Mouse (Mus musculus): ENCODE measurements around the gene Clcn6. TPM values are rescaled to one million over a fixed set of nuclear protein-coding genes. Genes with fewer than 3 reads are reported as not detected.

Clcn6 gene
- polyA plus RNA-seq, 1 experiment from 2014 or later = 5.4 TPM

GRCm38 (mm10) chr4:148035440-148035839 is 3.2 kb downstream of the Clcn6 start:
- H3K4me2 ChIP-seq (ENCODE audit: low read length) = no peak overlapping the region
- no peak overlapping the region for H3K4me3 ChIP-seq (ENCODE audit: control insufficient read depth in 1 of 2, insufficient read depth in 1 of 2, low read depth in 1 of 2, low read length in 2 of 2)
- H3K9me3 ChIP-seq (ENCODE audit: control insufficient read depth, low read length) = no peaks in the 10 kb centered on the region
- WGBS = 88% methylated on average over 3 of the region's 3 CpGs
- no peak overlapping the region for H3K9ac ChIP-seq (ENCODE audit: low read length)
- H3K27me3 ChIP-seq (ENCODE audit: control insufficient read depth, insufficient read depth, low read length) = no peaks in the 10 kb centered on the region
- peaks cover 10 to 21% of the 10 kb centered on the region in 2 experiments for H3K4me1 ChIP-seq (ENCODE audit: control insufficient read depth in 2 of 2, insufficient read depth in 2 of 2, low read length in 2 of 2)
- no peak overlapping the region for H3K27ac ChIP-seq (replicated peaks in 1 of 2; ENCODE audit: control insufficient read depth in 1 of 2, insufficient read depth in 1 of 2, low read depth in 2 of 2, low read length in 2 of 2)
- peaks cover 35% of the 10 kb centered on the region for H3K36me3 ChIP-seq (ENCODE audit: control insufficient read depth, insufficient read depth, low read length)
- ATAC-seq (ENCODE audit: insufficient number of reproducible peaks, insufficient read depth, low FRiP score, low read depth) = no peak

- WGBS = 81% methylated on average over 7 of the region's 7 CpGs
- Histone ChIP-seq H3K27me3 (ENCODE audit: control insufficient read depth, insufficient read depth, low read length) (no peaks in the 10 kb centered on the region), H3K27ac (replicated peaks in 1 of 2; ENCODE audit: control insufficient read depth in 1 of 2, insufficient read depth in 1 of 2, low read depth in 2 of 2, low read length in 2 of 2) (no peak overlapping the region), H3K9me3 (ENCODE audit: control insufficient read depth, low read length) (no peaks in the 10 kb centered on the region), H3K4me3 (ENCODE audit: control insufficient read depth in 1 of 2, insufficient read depth in 1 of 2, low read depth in 1 of 2, low read length in 2 of 2) (no peak overlapping the region), H3K4me1 (ENCODE audit: control insufficient read depth in 2 of 2, insufficient read depth in 2 of 2, low read length in 2 of 2) (peaks cover 0 to 8% of the 10 kb centered on the region in 2 experiments; a peak in 3 of 4 replicates), H3K36me3 (ENCODE audit: control insufficient read depth, insufficient read depth, low read length) (peaks cover 46% of the 10 kb centered on the region), H3K9ac (ENCODE audit: low read length) (no peak overlapping the region), H3K4me2 (ENCODE audit: low read length) (no peak overlapping the region)
- ATAC-seq (ENCODE audit: insufficient number of reproducible peaks, insufficient read depth, low FRiP score, low read depth) = no peak
Measured at GRCm38 (mm10) chr4:148033858-148034410, 4.7 kb downstream of the Clcn6 start.

DNA sequence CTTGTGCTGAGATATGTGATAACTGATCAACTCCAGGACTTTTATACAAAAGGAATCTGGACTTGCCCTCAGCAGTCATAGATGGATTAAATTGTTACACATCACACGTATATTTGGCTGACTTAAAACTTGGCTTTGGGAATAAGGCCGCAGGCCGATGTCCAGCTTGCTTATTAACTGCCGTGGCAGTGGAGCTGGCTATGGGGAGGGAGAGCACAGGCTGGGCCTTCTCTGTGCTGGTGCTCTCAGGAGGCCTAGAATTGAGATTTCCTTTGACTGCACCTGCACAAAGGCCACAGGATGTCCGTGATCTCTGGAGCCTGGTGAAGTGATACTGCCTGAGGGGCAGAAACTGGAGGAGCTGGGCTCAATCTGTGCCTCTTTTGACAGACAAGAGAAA is 8.1 kb downstream of the Clcn6 start:
- H3K9me3 ChIP-seq (ENCODE audit: control insufficient read depth, low read length) = no peaks in the 10 kb centered on the region
- no peak overlapping the region for H3K27ac ChIP-seq (replicated peaks in 1 of 2; ENCODE audit: control insufficient read depth in 1 of 2, insufficient read depth in 1 of 2, low read depth in 2 of 2, low read length in 2 of 2)
- H3K4me3 ChIP-seq (ENCODE audit: control insufficient read depth in 1 of 2, insufficient read depth in 1 of 2, low read depth in 1 of 2, low read length in 2 of 2) = no peak overlapping the region
- no peak overlapping the region for H3K9ac ChIP-seq (ENCODE audit: low read length)
- no peak overlapping the region for H3K4me2 ChIP-seq (ENCODE audit: low read length)
- H3K27me3 ChIP-seq (ENCODE audit: control insufficient read depth, insufficient read depth, low read length) = no peaks in the 10 kb centered on the region
- H3K4me1 ChIP-seq (ENCODE audit: control insufficient read depth in 2 of 2, insufficient read depth in 2 of 2, low read length in 2 of 2) = no peaks in the 10 kb centered on the region
- WGBS = 83% methylated on average over 5 of the region's 5 CpGs
- ATAC-seq (ENCODE audit: insufficient number of reproducible peaks, insufficient read depth, low FRiP score, low read depth) = no peak
- H3K36me3 ChIP-seq (ENCODE audit: control insufficient read depth, insufficient read depth, low read length) = peaks cover 67% of the 10 kb centered on the region

DNA sequence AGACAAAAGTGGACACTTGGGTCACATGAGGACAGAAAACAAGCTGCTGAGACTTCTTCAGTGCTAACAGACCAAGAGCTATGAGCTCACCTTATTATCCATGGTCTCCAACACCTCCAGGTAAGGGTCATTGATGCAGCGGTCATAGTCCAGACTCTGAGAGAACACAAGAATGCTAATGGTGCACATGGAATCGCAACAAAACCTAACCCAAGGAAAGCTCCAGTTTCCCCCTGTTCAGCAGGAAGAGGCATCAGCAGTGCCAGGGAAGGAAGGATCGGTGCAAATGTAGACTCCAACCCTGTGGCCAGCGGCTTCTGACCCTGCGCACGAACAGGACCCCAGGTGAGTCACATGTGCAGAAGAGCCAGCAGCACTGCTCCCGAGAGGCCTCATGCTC is 9.3 kb downstream of the Clcn6 start:
- H3K9me3 ChIP-seq (ENCODE audit: control insufficient read depth, low read length) = no peaks in the 10 kb centered on the region
- H3K4me3 ChIP-seq (ENCODE audit: control insufficient read depth in 1 of 2, insufficient read depth in 1 of 2, low read depth in 1 of 2, low read length in 2 of 2) = no peak overlapping the region
- no peak overlapping the region for H3K27ac ChIP-seq (replicated peaks in 1 of 2; ENCODE audit: control insufficient read depth in 1 of 2, insufficient read depth in 1 of 2, low read depth in 2 of 2, low read length in 2 of 2)
- H3K4me1 ChIP-seq (ENCODE audit: control insufficient read depth in 2 of 2, insufficient read depth in 2 of 2, low read length in 2 of 2) = no peaks in the 10 kb centered on the region
- H3K27me3 ChIP-seq (ENCODE audit: control insufficient read depth, insufficient read depth, low read length) = no peaks in the 10 kb centered on the region
- no peak overlapping the region for H3K4me2 ChIP-seq (ENCODE audit: low read length)
- 96% methylated on average over 7 of the region's 7 CpGs for WGBS
- H3K36me3 ChIP-seq (ENCODE audit: control insufficient read depth, insufficient read depth, low read length) = peaks cover 72% of the 10 kb centered on the region
- no peak overlapping the region for H3K9ac ChIP-seq (ENCODE audit: low read length)
- ATAC-seq (ENCODE audit: insufficient number of reproducible peaks, insufficient read depth, low FRiP score, low read depth) = no peak

DNA sequence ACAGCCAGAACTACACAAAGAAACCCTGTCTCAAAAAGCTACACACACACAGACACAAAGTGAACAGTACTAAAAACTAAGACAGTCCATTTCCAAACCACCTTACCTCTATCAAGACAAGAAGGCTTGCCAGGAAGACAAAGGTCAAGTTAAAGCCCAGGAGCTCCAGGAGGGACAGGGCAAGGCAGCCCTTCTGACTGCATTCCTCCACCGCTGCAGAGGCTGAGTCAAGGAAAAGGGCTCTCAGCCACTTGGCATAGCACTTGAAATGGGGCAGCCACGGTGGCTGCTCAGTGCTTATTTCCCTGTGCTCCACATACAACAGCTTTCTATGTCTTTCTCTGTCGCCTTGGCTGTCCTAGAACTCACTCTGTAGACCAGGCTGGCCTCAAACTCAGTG is 14.6 kb downstream of the Clcn6 start:
- Histone ChIP-seq H3K27me3 (ENCODE audit: control insufficient read depth, insufficient read depth, low read length) (no peaks in the 10 kb centered on the region), H3K36me3 (ENCODE audit: control insufficient read depth, insufficient read depth, low read length) (peaks cover 92% of the 10 kb centered on the region), H3K4me2 (ENCODE audit: low read length) (no peak overlapping the region), H3K4me3 (ENCODE audit: control insufficient read depth in 1 of 2, insufficient read depth in 1 of 2, low read depth in 1 of 2, low read length in 2 of 2) (no peak overlapping the region), H3K9me3 (ENCODE audit: control insufficient read depth, low read length) (no peaks in the 10 kb centered on the region), H3K4me1 (ENCODE audit: control insufficient read depth in 2 of 2, insufficient read depth in 2 of 2, low read length in 2 of 2) (no peaks in the 10 kb centered on the region), H3K9ac (ENCODE audit: low read length) (no peak overlapping the region), H3K27ac (replicated peaks in 1 of 2; ENCODE audit: control insufficient read depth in 1 of 2, insufficient read depth in 1 of 2, low read depth in 2 of 2, low read length in 2 of 2) (no peak overlapping the region)
- WGBS = 88% methylated on average over 3 of the region's 3 CpGs
- no peak for ATAC-seq (ENCODE audit: insufficient number of reproducible peaks, insufficient read depth, low FRiP score, low read depth)

GRCm38 (mm10) chr4:148018410-148018809 is 20.2 kb downstream of the Clcn6 start:
- H3K27ac ChIP-seq (replicated peaks in 1 of 2; ENCODE audit: control insufficient read depth in 1 of 2, insufficient read depth in 1 of 2, low read depth in 2 of 2, low read length in 2 of 2) = no peak overlapping the region
- H3K4me2 ChIP-seq (ENCODE audit: low read length) = no peak overlapping the region
- H3K4me3 ChIP-seq (ENCODE audit: control insufficient read depth in 1 of 2, insufficient read depth in 1 of 2, low read depth in 1 of 2, low read length in 2 of 2) = no peak overlapping the region
- no peak for ATAC-seq (ENCODE audit: insufficient number of reproducible peaks, insufficient read depth, low FRiP score, low read depth)
- 70% methylated on average over 2 of the region's 2 CpGs for WGBS
- H3K36me3 ChIP-seq (ENCODE audit: control insufficient read depth, insufficient read depth, low read length) = peaks cover 96% of the 10 kb centered on the region
- no peaks in the 10 kb centered on the region for H3K9me3 ChIP-seq (ENCODE audit: control insufficient read depth, low read length)
- H3K27me3 ChIP-seq (ENCODE audit: control insufficient read depth, insufficient read depth, low read length) = no peaks in the 10 kb centered on the region
- H3K9ac ChIP-seq (ENCODE audit: low read length) = no peak overlapping the region
- no peaks in the 10 kb centered on the region for H3K4me1 ChIP-seq (ENCODE audit: control insufficient read depth in 2 of 2, insufficient read depth in 2 of 2, low read length in 2 of 2)

- H3K9ac ChIP-seq (ENCODE audit: low read length) = no peak overlapping the region
- WGBS = 64% methylated on average over 3 of the region's 3 CpGs
- H3K9me3 ChIP-seq (ENCODE audit: control insufficient read depth, low read length) = no peaks in the 10 kb centered on the region
- no peaks in the 10 kb centered on the region for H3K4me1 ChIP-seq (ENCODE audit: control insufficient read depth in 2 of 2, insufficient read depth in 2 of 2, low read length in 2 of 2)
- H3K27me3 ChIP-seq (ENCODE audit: control insufficient read depth, insufficient read depth, low read length) = no peaks in the 10 kb centered on the region
- H3K4me3 ChIP-seq (ENCODE audit: control insufficient read depth in 1 of 2, insufficient read depth in 1 of 2, low read depth in 1 of 2, low read length in 2 of 2) = no peak overlapping the region
- H3K36me3 ChIP-seq (ENCODE audit: control insufficient read depth, insufficient read depth, low read length) = peaks cover 96% of the 10 kb centered on the region
- no peak overlapping the region for H3K4me2 ChIP-seq (ENCODE audit: low read length)
- no peak overlapping the region for H3K27ac ChIP-seq (replicated peaks in 1 of 2; ENCODE audit: control insufficient read depth in 1 of 2, insufficient read depth in 1 of 2, low read depth in 2 of 2, low read length in 2 of 2)
- no peak for ATAC-seq (ENCODE audit: insufficient number of reproducible peaks, insufficient read depth, low FRiP score, low read depth)
Measured at GRCm38 (mm10) chr4:148016981-148017380, 21.6 kb downstream of the Clcn6 start.

GRCm38 (mm10) chr4:148015418-148015817 is 23.2 kb downstream of the Clcn6 start:
- H3K9ac ChIP-seq (ENCODE audit: low read length) = no peak overlapping the region
- no peaks in the 10 kb centered on the region for H3K9me3 ChIP-seq (ENCODE audit: control insufficient read depth, low read length)
- H3K27ac ChIP-seq (replicated peaks in 1 of 2; ENCODE audit: control insufficient read depth in 1 of 2, insufficient read depth in 1 of 2, low read depth in 2 of 2, low read length in 2 of 2) = no peak overlapping the region
- 79% methylated on average over 10 of the region's 10 CpGs for WGBS
- peaks cover 97% of the 10 kb centered on the region for H3K36me3 ChIP-seq (ENCODE audit: control insufficient read depth, insufficient read depth, low read length)
- no peak overlapping the region for H3K4me3 ChIP-seq (ENCODE audit: control insufficient read depth in 1 of 2, insufficient read depth in 1 of 2, low read depth in 1 of 2, low read length in 2 of 2)
- H3K4me2 ChIP-seq (ENCODE audit: low read length) = no peak overlapping the region
- no peaks in the 10 kb centered on the region for H3K27me3 ChIP-seq (ENCODE audit: control insufficient read depth, insufficient read depth, low read length)
- ATAC-seq (ENCODE audit: insufficient number of reproducible peaks, insufficient read depth, low FRiP score, low read depth) = no peak
- no peaks in the 10 kb centered on the region for H3K4me1 ChIP-seq (ENCODE audit: control insufficient read depth in 2 of 2, insufficient read depth in 2 of 2, low read length in 2 of 2)
